Comparison of ENCODE assay signal across 10 mouse cellular contexts in the genomic region with DNA sequence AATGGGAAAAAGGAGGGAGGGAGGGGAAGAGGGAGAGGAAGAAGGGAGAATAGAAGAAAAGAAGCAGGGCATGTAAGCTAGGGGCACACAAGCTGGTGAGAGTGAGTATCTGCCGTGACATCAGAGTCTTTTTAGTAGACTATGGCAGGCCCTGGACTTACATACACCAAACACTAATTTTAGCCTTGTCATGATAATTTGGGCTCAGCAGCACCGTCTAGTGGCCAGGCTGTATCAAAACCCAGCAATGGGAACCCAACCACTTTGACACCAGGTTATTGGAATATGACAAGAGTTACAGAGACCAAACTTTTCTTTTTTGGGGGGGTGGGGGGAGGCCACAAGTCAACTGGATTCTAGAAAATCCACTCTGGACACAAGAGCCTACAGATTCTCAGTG. TPM values are rescaled to one million over a fixed set of nuclear protein-coding genes. Genes with fewer than 3 reads are reported as not detected.
DNase-seq lines count a peak whose midpoint lies in the region; ATAC-seq and TF ChIP-seq lines count a peak whose summit lies in the region.
"Had no signal": no experiment of that assay in that cellular context is flagged by ENCODE, and none has a peak within 500 bp of the region (broad histone marks: within the 10 kb centered on the region; RNA-seq: fewer than 3 reads in every experiment).

No protein-coding gene starts in this region.

- no peaks in the 10 kb centered on the region for H3K27me3 ChIP-seq in cerebellum, adult 2 months (ENCODE audit: control insufficient read depth, insufficient read depth, low read length)
- H3K27me3 ChIP-seq in hindbrain, embryonic 12.5 days = no peaks in the 10 kb centered on the region
- H3K27me3 ChIP-seq: heart, embryonic 13.5 days had no signal

- no peak overlapping the region for H3K9ac ChIP-seq in hindbrain, embryonic 12.5 days
- H3K9ac ChIP-seq: heart, embryonic 13.5 days had no signal

- H3K27ac ChIP-seq in cerebellum, adult 2 months (ENCODE audit: insufficient read depth, low read length) = no peak overlapping the region
- no peak overlapping the region for H3K27ac ChIP-seq in left cerebral cortex, adult 2 months
- H3K27ac ChIP-seq in hindbrain, embryonic 12.5 days = no peak overlapping the region
- H3K27ac ChIP-seq: heart, embryonic 13.5 days had no signal

- no peak overlapping the region for H3K4me2 ChIP-seq in hindbrain, embryonic 12.5 days (replicated peaks)
- H3K4me2 ChIP-seq: heart, embryonic 13.5 days had no signal

- no peak for ATAC-seq in hindbrain, embryonic 12.5 days (ENCODE audit: low FRiP score)

- TF ChIP-seq POLR2A in cerebellum, adult 2 months (IDR thresholded peaks at IDR 0.05; ENCODE audit: borderline replicate concordance, insufficient read depth, low read length) = no peak

- no peaks in the 10 kb centered on the region for H3K4me1 ChIP-seq in cerebellum, adult 2 months (ENCODE audit: control insufficient read depth, insufficient read depth, low read length)
- no peaks in the 10 kb centered on the region for H3K4me1 ChIP-seq in hindbrain, embryonic 12.5 days

- TF ChIP-seq CTCF in cerebellum, adult 2 months (IDR thresholded peaks at IDR 0.05; ENCODE audit: borderline replicate concordance, insufficient read depth, low read depth, low read length) = peak; percentile 65; the same call in 1 of the 2 replicates
- peak; percentile 66 for TF ChIP-seq CTCF in left cerebral cortex, adult 2 months (IDR thresholded peaks at IDR 0.05)

- H3K36me3 ChIP-seq in hindbrain, embryonic 12.5 days = no peaks in the 10 kb centered on the region
- H3K36me3 ChIP-seq: G1E; heart, embryonic 13.5 days had no signal

- DNase-seq in cerebellum, adult 2 months = peak in 1 of 2 experiments; percentile 20
- no peak for DNase-seq in cerebellum, adult 9-11 months
- peak in 1 of 2 experiments; percentile 23 for DNase-seq in left cerebral cortex, adult 2 months (ENCODE audit: extremely low spot score in 1 of 2, low spot score in 2 of 2)
- no peak for DNase-seq in left cerebral cortex, postnatal 36 days (ENCODE audit: low spot score in 2 of 2)
- DNase-seq in ZHBTc4 (ENCODE audit: low read depth, low spot score) = peak; percentile 60
- DNase-seq in heart, postnatal 14 days = peak; percentile 49 to 69
- peak; percentile 49 for DNase-seq in right cerebral cortex, postnatal 4 days

- 32% methylated on average over 2 of the region's 2 CpGs for WGBS in cerebellum, adult 2 months
- 48% methylated on average over 2 of the region's 2 CpGs for WGBS in hindbrain, embryonic 12.5 days

- intact Hi-C loops in left cerebral cortex, adult 2 months (cut with DNase I) = no loop called here
- intact Hi-C loops in left cerebral cortex, postnatal 36 days (cut with DNase I) = loop anchor here (2.0 kb wide), 1 partner anchor 34 kb away; no protein-coding TSS in a partner anchor
- intact Hi-C loops in heart, postnatal 14 days (cut with DNase I) = loop anchor here (2.0 to 5.0 kb wide), 2 partner anchors 34 to 98 kb away; no protein-coding TSS in a partner anchor

- H3K9me3 ChIP-seq in hindbrain, embryonic 12.5 days (replicated peaks) = no peaks in the 10 kb centered on the region
- H3K9me3 ChIP-seq: heart, embryonic 13.5 days had no signal

- H3K4me3 ChIP-seq in cerebellum, adult 2 months (replicated peaks; ENCODE audit: insufficient read depth, low read depth, low read length) = no peak overlapping the region
- H3K4me3 ChIP-seq in left cerebral cortex, adult 2 months = no peak overlapping the region
- H3K4me3 ChIP-seq in hindbrain, embryonic 12.5 days = no peak overlapping the region
- H3K4me3 ChIP-seq: heart, embryonic 13.5 days had no signal

RNA-seq across cellular contexts. Expression of a gene that starts 57.0 kb away (rescaled TPM):
- polyA plus RNA-seq in cerebellum, adult 2 months (2012; rRNA removed) = 0.10 TPM in 1 of 2 replicates, not detected in the other
- total RNA-seq in left cerebral cortex, adult 2 months (2021) = under 1 TPM in 1 of 2 experiments, not detected in 1; 0.32 TPM
- total RNA-seq in left cerebral cortex, postnatal 36 days (2021) = under 1 TPM in 1 of 2 experiments, not detected in 1; 0.36 TPM
- total RNA-seq in heart, postnatal 14 days (2021) = 100 to 1,000 TPM; 256 to 271 TPM
- 0.34 TPM in 1 of 2 replicates, not detected in the other for polyA plus RNA-seq in hindbrain, embryonic 12.5 days (2016; fragmentation: Nextera tagmentation; extraction: Ambion mirVana)
- total RNA-seq: G1E had no signal
- polyA plus RNA-seq: G1E had no signal

Comparison
In these comparisons a context has a peak if more than half of its experiments do, and no peak if none do; other contexts are left out.
1. DNase-seq: peak in ZHBTc4 (single experiment), heart, postnatal 14 days (2 of 2) and right cerebral cortex, postnatal 4 days (single experiment); none in cerebellum, adult 9-11 months (single experiment) and left cerebral cortex, postnatal 36 days (0 of 2).
2. RNA of a gene that starts 57.0 kb away (total RNA-seq): 256 to 271 TPM in heart, postnatal 14 days; 0.36 TPM in left cerebral cortex, postnatal 36 days and 0.32 TPM in left cerebral cortex, adult 2 months; every median in the first group is over 100 times any median in the second.